8 mouse cellular contexts compared by ENCODE assay signal in the genomic region with DNA sequence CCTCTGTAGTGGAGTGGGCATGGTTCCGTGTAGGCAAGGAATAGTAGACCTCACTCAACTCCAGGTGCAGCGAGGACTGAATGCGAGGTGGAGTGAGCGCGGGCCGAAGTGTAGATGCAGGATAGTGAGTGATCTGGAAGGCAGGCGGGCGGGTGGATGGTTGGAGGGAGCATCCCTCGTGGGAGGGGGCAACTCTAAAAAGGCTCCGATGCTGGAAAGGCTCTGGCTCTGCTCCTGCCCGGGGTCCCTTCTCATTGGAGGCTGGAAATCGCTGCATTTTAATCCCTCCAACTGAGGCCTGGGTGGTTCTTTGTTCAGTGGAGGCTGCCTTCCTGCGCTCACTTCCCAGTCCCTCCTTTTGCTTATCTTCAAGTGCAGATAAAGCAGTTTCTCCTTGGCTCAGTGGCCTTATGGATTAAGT. TPM values are rescaled to one million over a fixed set of nuclear protein-coding genes. Genes with fewer than 3 reads are reported as not detected.
DNase-seq lines count a peak whose midpoint lies in the region; ATAC-seq and TF ChIP-seq lines count a peak whose summit lies in the region.

No protein-coding gene starts in this region.

- H3K4me1 ChIP-seq in embryonic facial prominence, embryonic 11.5 days (ENCODE audit: control insufficient read depth, insufficient read depth, low read length), result no peaks in the 10 kb centered on the region
- peaks cover 13% of the 10 kb centered on the region; the same call in 1 of the 2 replicates for H3K4me1 ChIP-seq in hindbrain, postnatal 0 days (ENCODE audit: insufficient read depth, low read length)

- no peaks in the 10 kb centered on the region for H3K27me3 ChIP-seq in embryonic facial prominence, embryonic 11.5 days (ENCODE audit: control insufficient read depth, insufficient read depth, low read length)
- no peaks in the 10 kb centered on the region for H3K27me3 ChIP-seq in hindbrain, postnatal 0 days (ENCODE audit: insufficient read depth, low read length)
- no peaks in the 10 kb centered on the region for H3K27me3 ChIP-seq in myocyte (ENCODE audit: control insufficient read depth, insufficient read depth, insufficient read length)

- peak in 1 of 2 experiments; percentile 19 for DNase-seq in layer of hippocampus, adult 2 months (ENCODE audit: low spot score in 2 of 2)
- no peak for DNase-seq in layer of hippocampus, adult 8-10 months (ENCODE audit: low spot score in 2 of 2)
- peak; percentile 76 for DNase-seq in embryonic facial prominence, embryonic 11.5 days (ENCODE audit: low spot score)
- DNase-seq in hindbrain, postnatal 0 days (ENCODE audit: low spot score), result peak; percentile 67
- no peak for DNase-seq in thymus, postnatal 10 days (ENCODE audit: low spot score in 2 of 2)
- no peak for DNase-seq in layer of hippocampus, adult 9-10 months (ENCODE audit: low spot score)
- DNase-seq in adrenal gland, postnatal 36 days, result no peak

- H3K4me3 ChIP-seq in layer of hippocampus, adult 2 months, result peak overlapping the region; percentile 60
- H3K4me3 ChIP-seq in embryonic facial prominence, embryonic 11.5 days (ENCODE audit: low read depth, low read length), result peak overlapping the region; percentile 95
- H3K4me3 ChIP-seq in hindbrain, postnatal 0 days (ENCODE audit: low read length), result peak overlapping the region; percentile 56
- peak overlapping the region; percentile 64 for H3K4me3 ChIP-seq in myocyte

- peak overlapping the region; percentile 93 for H3K27ac ChIP-seq in layer of hippocampus, adult 2 months
- H3K27ac ChIP-seq in embryonic facial prominence, embryonic 11.5 days (replicated peaks; ENCODE audit: low read depth, low read length), result peak overlapping the region; percentile 99
- peak overlapping the region; percentile 99 for H3K27ac ChIP-seq in hindbrain, postnatal 0 days

- no peaks in the 10 kb centered on the region for H3K9me3 ChIP-seq in embryonic facial prominence, embryonic 11.5 days (replicated peaks; ENCODE audit: control insufficient read depth, low read length)
- H3K9me3 ChIP-seq in hindbrain, postnatal 0 days (ENCODE audit: low read length), result no peaks in the 10 kb centered on the region

- WGBS in embryonic facial prominence, embryonic 11.5 days, result under 1% methylated on average over 13 of the region's 13 CpGs
- under 1% methylated on average over 13 of the region's 13 CpGs for WGBS in hindbrain, postnatal 0 days

- no peaks in the 10 kb centered on the region for H3K79me2 ChIP-seq in myocyte (ENCODE audit: control insufficient read depth, insufficient read depth)

- no peak for TF ChIP-seq POLR2A in myocyte (IDR thresholded peaks at IDR 0.05; ENCODE audit: insufficient read length, low read depth)

- peak overlapping the region; percentile 83 for H3K4me2 ChIP-seq in embryonic facial prominence, embryonic 11.5 days (ENCODE audit: low read depth, low read length)
- H3K4me2 ChIP-seq in hindbrain, postnatal 0 days (ENCODE audit: low read depth, low read length), result peak overlapping the region; percentile 94
- peak overlapping the region; percentile 100 for H3K4me2 ChIP-seq in myocyte (ENCODE audit: low read depth)

- no peaks in the 10 kb centered on the region for H3K36me3 ChIP-seq in embryonic facial prominence, embryonic 11.5 days (replicated peaks; ENCODE audit: control insufficient read depth, insufficient read depth, low read depth, low read length)
- H3K36me3 ChIP-seq in hindbrain, postnatal 0 days (ENCODE audit: insufficient read depth, low read length), result no peaks in the 10 kb centered on the region
- no peaks in the 10 kb centered on the region for H3K36me3 ChIP-seq in myocyte (ENCODE audit: control insufficient read depth, insufficient read depth)

- H3K9ac ChIP-seq in embryonic facial prominence, embryonic 11.5 days (replicated peaks; ENCODE audit: low read length), result peak overlapping the region; percentile 66
- H3K9ac ChIP-seq in hindbrain, postnatal 0 days (replicated peaks; ENCODE audit: low read length), result peak overlapping the region; percentile 78

- no peak for TF ChIP-seq CTCF in layer of hippocampus, adult 2 months (conservative IDR thresholded peaks at IDR 0.05)
- TF ChIP-seq CTCF in hindbrain, postnatal 0 days (IDR thresholded peaks at IDR 0.05; ENCODE audit: low read depth), result no peak

- no peak for ATAC-seq in embryonic facial prominence, embryonic 11.5 days (replicated peaks; ENCODE audit: insufficient number of reproducible peaks, low FRiP score, low TSS enrichment, low read depth)
- no peak for ATAC-seq in hindbrain, postnatal 0 days

- H3ac ChIP-seq in myocyte (ENCODE audit: control insufficient read depth, insufficient read length), result no peak overlapping the region

TF ChIP-seq in myocyte, 11 proteins besides CTCF, POLR2A, EP300 and RAD21:
- no peak for TF ChIP-seq SRF (IDR thresholded peaks at IDR 0.05; ENCODE audit: control insufficient read depth, insufficient read length, low read depth)
- no peak for TF ChIP-seq E2F4 (IDR thresholded peaks at IDR 0.05; ENCODE audit: insufficient read depth)
- no peak for TF ChIP-seq REST (IDR thresholded peaks at IDR 0.05; ENCODE audit: insufficient read depth, insufficient read length)
- TF ChIP-seq POLR2AphosphoS2 (IDR thresholded peaks at IDR 0.05; ENCODE audit: insufficient read length, low read depth), result no peak
- no peak for TF ChIP-seq TCF3 (IDR thresholded peaks at IDR 0.05; ENCODE audit: insufficient read length, low read depth)
- TF ChIP-seq MYOG (IDR thresholded peaks at IDR 0.05; ENCODE audit: control insufficient read depth in 1 of 3, insufficient read depth in 1 of 3, insufficient read length in 2 of 3, low read depth in 2 of 3), result no peak
- no peak for TF ChIP-seq TCF12 (IDR thresholded peaks at IDR 0.05; ENCODE audit: insufficient read depth, poor library complexity, severe bottlenecking)
- TF ChIP-seq CEBPB (IDR thresholded peaks at IDR 0.05; ENCODE audit: insufficient read depth, poor library complexity, severe bottlenecking), result no peak
- no peak for TF ChIP-seq USF1 (IDR thresholded peaks at IDR 0.05; ENCODE audit: low read depth)
- TF ChIP-seq MYOD1 (IDR thresholded peaks at IDR 0.05; ENCODE audit: control insufficient read depth in 1 of 3, insufficient read length in 2 of 3, low read depth in 2 of 3), result no peak
TF ChIP-seq in myocyte: peak in this region for 0.

RNA-seq across cellular contexts. Expression of a gene that starts 1.3 kb away (rescaled TPM):
- total RNA-seq in layer of hippocampus, adult 2 months (2021), result 10 to 100 TPM; 16.5 to 19.5 TPM
- 10 to 100 TPM; 13.7 to 17.3 (median 16.5) TPM for total RNA-seq in layer of hippocampus, adult 8-10 months (2022)
- polyA plus RNA-seq in embryonic facial prominence, embryonic 11.5 days (2014; fragmentation: Nextera tagmentation; extraction: Ambion mirVana), result 19.6 and 20.7 TPM in 2 replicates
- total RNA-seq in hindbrain, postnatal 0 days (2014; rRNA removed), result 49.7 and 50.2 TPM in 2 replicates
- 9.7 and 10.1 TPM in 2 replicates for polyA plus RNA-seq in hindbrain, postnatal 0 days (2015; fragmentation: Nextera tagmentation; extraction: Ambion mirVana)
- polyA plus RNA-seq in myocyte (2012; fragmentation: generic; extraction: Trizol), result 7.8 TPM
- total RNA-seq in adrenal gland, postnatal 36 days (2021), result 10 to 100 TPM in 1 of 2 experiments, 1 to 10 TPM in 1; 8.3 to 12.9 TPM

RNA-seq across cellular contexts. Expression of a gene that starts 15.7 kb away (rescaled TPM):
- 10 to 100 TPM in 1 of 2 experiments, 1 to 10 TPM in 1; 9.9 to 10.1 TPM for total RNA-seq in layer of hippocampus, adult 2 months (2021)
- total RNA-seq in layer of hippocampus, adult 8-10 months (2022), result 10 to 100 TPM in 2 of 4 experiments, 1 to 10 TPM in 2; 9.1 to 10.4 (median 9.9) TPM
- polyA plus RNA-seq in embryonic facial prominence, embryonic 11.5 days (2014; fragmentation: Nextera tagmentation; extraction: Ambion mirVana), result 61.6 and 67.7 TPM in 2 replicates
- total RNA-seq in hindbrain, postnatal 0 days (2014; rRNA removed), result 17.4 TPM in 2 replicates
- 15.8 and 16.1 TPM in 2 replicates for polyA plus RNA-seq in hindbrain, postnatal 0 days (2015; fragmentation: Nextera tagmentation; extraction: Ambion mirVana)
- not detected for polyA plus RNA-seq in myocyte (2012; fragmentation: generic; extraction: Trizol)
- 1 to 10 TPM; 6.8 to 8.7 TPM for total RNA-seq in adrenal gland, postnatal 36 days (2021)

RNA-seq across cellular contexts. Expression of a gene that starts 16.3 kb away (rescaled TPM):
- total RNA-seq in layer of hippocampus, adult 2 months (2021), result 1 to 10 TPM; 2.4 to 3.2 TPM
- 1 to 10 TPM; 2.5 to 3.9 (median 3.0) TPM for total RNA-seq in layer of hippocampus, adult 8-10 months (2022)
- polyA plus RNA-seq in embryonic facial prominence, embryonic 11.5 days (2014; fragmentation: Nextera tagmentation; extraction: Ambion mirVana), result 0.17 and 0.24 TPM in 2 replicates
- 2.3 and 3.9 TPM in 2 replicates for total RNA-seq in hindbrain, postnatal 0 days (2014; rRNA removed)
- 3.6 and 4.0 TPM in 2 replicates for polyA plus RNA-seq in hindbrain, postnatal 0 days (2015; fragmentation: Nextera tagmentation; extraction: Ambion mirVana)
- polyA plus RNA-seq in myocyte (2012; fragmentation: generic; extraction: Trizol), result not detected
- under 1 TPM; 0.17 to 0.26 TPM for total RNA-seq in adrenal gland, postnatal 36 days (2021)

RNA-seq across cellular contexts. Expression of a gene that starts 22.7 kb away (rescaled TPM):
- 10 to 100 TPM; 66.3 to 83.0 TPM for total RNA-seq in layer of hippocampus, adult 2 months (2021)
- total RNA-seq in layer of hippocampus, adult 8-10 months (2022), result 100 to 1,000 TPM in 2 of 4 experiments, 10 to 100 TPM in 2; 90.3 to 104 (median 96.4) TPM
- 3.0 and 4.2 TPM in 2 replicates for polyA plus RNA-seq in embryonic facial prominence, embryonic 11.5 days (2014; fragmentation: Nextera tagmentation; extraction: Ambion mirVana)
- 64.5 and 72.2 TPM in 2 replicates for total RNA-seq in hindbrain, postnatal 0 days (2014; rRNA removed)
- 83.8 and 91.3 TPM in 2 replicates for polyA plus RNA-seq in hindbrain, postnatal 0 days (2015; fragmentation: Nextera tagmentation; extraction: Ambion mirVana)
- not detected for polyA plus RNA-seq in myocyte (2012; fragmentation: generic; extraction: Trizol)
- 1 to 10 TPM; 2.3 to 2.5 TPM for total RNA-seq in adrenal gland, postnatal 36 days (2021)

RNA-seq across cellular contexts. Expression of a gene that starts 55.3 kb away (rescaled TPM):
- total RNA-seq in layer of hippocampus, adult 2 months (2021), result under 1 TPM; 0.41 to 0.54 TPM
- 1 to 10 TPM; 1.2 to 2.4 (median 1.4) TPM for total RNA-seq in layer of hippocampus, adult 8-10 months (2022)
- polyA plus RNA-seq in embryonic facial prominence, embryonic 11.5 days (2014; fragmentation: Nextera tagmentation; extraction: Ambion mirVana), result 1.4 and 1.7 TPM in 2 replicates
- 2.5 and 4.2 TPM in 2 replicates for total RNA-seq in hindbrain, postnatal 0 days (2014; rRNA removed)
- polyA plus RNA-seq in hindbrain, postnatal 0 days (2015; fragmentation: Nextera tagmentation; extraction: Ambion mirVana), result 2.7 and 3.4 TPM in 2 replicates
- 410 TPM for polyA plus RNA-seq in myocyte (2012; fragmentation: generic; extraction: Trizol)
- 10 to 100 TPM in 1 of 2 experiments, 1 to 10 TPM in 1; 4.6 to 19.9 TPM for total RNA-seq in adrenal gland, postnatal 36 days (2021)

Comparison
In these comparisons a context has a peak if more than half of its experiments do, and no peak if none do; other contexts are left out.
1. DNase-seq: peak in embryonic facial prominence, embryonic 11.5 days (single experiment) and hindbrain, postnatal 0 days (single experiment); none in layer of hippocampus, adult 8-10 months (0 of 2), thymus, postnatal 10 days (0 of 2), layer of hippocampus, adult 9-10 months (single experiment) and adrenal gland, postnatal 36 days (0 of 2).
2. Peak in every context shown above with its lines, with median percentiles within 50 percentile points of each other: H3K27ac ChIP-seq, H3K4me3 ChIP-seq and H3K4me2 ChIP-seq.